40 mouse cellular contexts compared by ENCODE assay signal in the genomic region with DNA sequence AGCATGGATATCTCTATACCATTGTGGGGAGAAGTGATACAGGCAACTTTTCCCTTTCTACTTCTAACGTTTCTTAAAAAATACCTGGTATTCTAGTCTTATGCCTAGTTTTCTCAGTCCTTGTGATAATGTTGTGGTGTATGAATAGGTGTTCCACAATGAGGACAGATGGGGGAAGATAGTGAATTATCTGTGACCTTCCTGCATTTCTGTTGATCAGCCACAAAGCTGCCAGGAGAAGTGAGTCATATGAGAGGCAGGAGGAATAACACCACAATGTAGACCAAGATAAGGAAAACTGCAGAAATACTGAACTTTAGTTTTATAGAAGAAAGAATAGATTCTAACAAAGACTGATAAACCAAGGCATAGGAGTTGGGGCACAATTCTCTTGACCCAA. TPM values are rescaled to one million over a fixed set of nuclear protein-coding genes. Genes with fewer than 3 reads are reported as not detected.
"Had no signal": no experiment of that assay in that cellular context is flagged by ENCODE, and none has a peak within 500 bp of the region (broad histone marks: within the 10 kb centered on the region; RNA-seq: fewer than 3 reads in every experiment).

No protein-coding gene starts in this region.

- ATAC-seq: liver, embryonic 12.5 days; liver, postnatal 0 days; lung, postnatal 0 days; midbrain, embryonic 13.5 days; midbrain, embryonic 15.5 days; midbrain, embryonic 16.5 days had no signal

- H3K27me3 ChIP-seq: limb, embryonic 12.5 days; limb, embryonic 13.5 days; limb, embryonic 15.5 days; liver, embryonic 12.5 days; liver, embryonic 13.5 days; liver, embryonic 15.5 days; lung, embryonic 15.5 days; megakaryocyte, embryonic 14.5 days; midbrain, embryonic 12.5 days; midbrain, embryonic 13.5 days; midbrain, embryonic 15.5 days; neural tube, embryonic 12.5 days had no signal

- H3K9me3 ChIP-seq: limb, embryonic 15.5 days; liver, embryonic 13.5 days; lung, embryonic 15.5 days; megakaryocyte, embryonic 14.5 days had no signal

- H3K4me1 ChIP-seq: limb, embryonic 10.5 days; limb, embryonic 12.5 days; limb, embryonic 13.5 days; limb, embryonic 15.5 days; liver, embryonic 12.5 days; liver, embryonic 13.5 days; liver, embryonic 15.5 days; lung, embryonic 15.5 days; megakaryocyte, embryonic 14.5 days; midbrain, embryonic 10.5 days; midbrain, embryonic 12.5 days; midbrain, embryonic 13.5 days; midbrain, embryonic 15.5 days; neural tube, embryonic 12.5 days had no signal

- H3K27ac ChIP-seq: limb, embryonic 10.5 days; limb, embryonic 12.5 days; limb, embryonic 13.5 days; limb, embryonic 15.5 days; liver, embryonic 12.5 days; liver, embryonic 13.5 days; liver, embryonic 14.5 days; liver, embryonic 15.5 days; lung, embryonic 15.5 days; macrophage; midbrain, embryonic 10.5 days; midbrain, embryonic 12.5 days; midbrain, embryonic 13.5 days; midbrain, embryonic 15.5 days; neural tube, embryonic 12.5 days had no signal

- DNase-seq: left cerebral cortex, postnatal 4 days; liver; liver, embryonic 13.5 days; liver, postnatal 0 days; lung, adult 18-20 months; lung, adult 2 months; lung, embryonic 14.5 days; lung, postnatal 10 days; lung, postnatal 14 days; lung, postnatal 36 days; lung, postnatal 4 days; midbrain, embryonic 14.5 days had no signal

- H3K36me3 ChIP-seq: limb, embryonic 10.5 days; limb, embryonic 12.5 days; limb, embryonic 13.5 days; limb, embryonic 15.5 days; liver, embryonic 12.5 days; liver, embryonic 13.5 days; liver, embryonic 15.5 days; lung, embryonic 15.5 days; midbrain, embryonic 10.5 days; midbrain, embryonic 12.5 days; midbrain, embryonic 13.5 days; midbrain, embryonic 15.5 days; neural tube, embryonic 12.5 days had no signal

- H3K9ac ChIP-seq: limb, embryonic 12.5 days; limb, embryonic 13.5 days; limb, embryonic 15.5 days; liver, embryonic 12.5 days; liver, embryonic 13.5 days; liver, embryonic 14.5 days; liver, embryonic 15.5 days; liver, postnatal 0 days; lung, embryonic 14.5 days; lung, embryonic 15.5 days; midbrain, embryonic 12.5 days; midbrain, embryonic 13.5 days; midbrain, embryonic 15.5 days; neural tube, embryonic 12.5 days had no signal

- H3K4me3 ChIP-seq: limb, embryonic 10.5 days; limb, embryonic 12.5 days; limb, embryonic 13.5 days; limb, embryonic 15.5 days; liver, embryonic 12.5 days; liver, embryonic 13.5 days; liver, embryonic 15.5 days; lung, embryonic 15.5 days; megakaryocyte, embryonic 14.5 days; midbrain, embryonic 10.5 days; midbrain, embryonic 12.5 days; midbrain, embryonic 13.5 days; midbrain, embryonic 15.5 days; myocyte; neural tube, embryonic 12.5 days had no signal

RNA-seq across cellular contexts. Expression of a gene that starts 12.3 kb away (rescaled TPM):
- total RNA-seq: left cerebral cortex, adult 8-10 months; left cerebral cortex, postnatal 10 days; left cerebral cortex, postnatal 14 days; left cerebral cortex, postnatal 25 days; left cerebral cortex, postnatal 36 days; left cerebral cortex, postnatal 4 days; liver, adult 2 months; midbrain, postnatal 0 days had no signal
- polyA plus RNA-seq: limb, embryonic 10.5 days; limb, embryonic 11.5 days; limb, embryonic 12.5 days; limb, embryonic 13.5 days; limb, embryonic 15.5 days; liver, adult 2 months; lung, embryonic 14.5 days; lung, embryonic 15.5 days; lung, embryonic 16.5 days; midbrain, embryonic 12.5 days; midbrain, embryonic 13.5 days; midbrain, embryonic 14.5 days; midbrain, embryonic 15.5 days; midbrain, embryonic 16.5 days; midbrain, postnatal 0 days; myocyte; neural tube, embryonic 11.5 days; neural tube, embryonic 12.5 days had no signal
